Mouse (Mus musculus) left cerebral cortex, adult 11 months (tissue): ENCODE data around the gene Cep104.

Experiments
- DNase-seq: peaks from one replicate; pipeline ENCODE4 v3.0.0; 2022; ENCODE audit warnings: low spot score

Cep104 gene

GRCm38 (mm10) chr4:153974431-153975291, at the start of gene Cep104, which contains the start of gene Dffb:
Gene Cep104, plus strand, starts transcription at chr4:153975194.
Gene Dffb, minus strand, starts transcription at chr4:153975126.
- peak; percentile 90 for DNase-seq

GRCm38 (mm10) chr4:153928772-153929299, 46.2 kb upstream of the Cep104 start:
- no peak for DNase-seq

- no peak for DNase-seq
Measured at GRCm38 (mm10) chr4:153929425-153929824, 45.6 kb upstream of the Cep104 start.

GRCm38 (mm10) chr4:153929921-153930320, 45.1 kb upstream of the Cep104 start:
- no peak for DNase-seq

- DNase-seq, result no peak
Measured at GRCm38 (mm10) chr4:153943243-153943642, 31.8 kb upstream of the Cep104 start.

GRCm38 (mm10) chr4:153944261-153944660, 30.7 kb upstream of the Cep104 start:
- DNase-seq, result no peak

- no peak for DNase-seq
Measured at GRCm38 (mm10) chr4:153945741-153946140, 29.3 kb upstream of the Cep104 start.

- DNase-seq, result no peak
Measured at GRCm38 (mm10) chr4:153950372-153950771, 24.6 kb upstream of the Cep104 start.

- no peak for DNase-seq
Measured at GRCm38 (mm10) chr4:153951150-153951549, 23.8 kb upstream of the Cep104 start.

- no peak for DNase-seq
Measured at GRCm38 (mm10) chr4:153951692-153952091, 23.3 kb upstream of the Cep104 start.

GRCm38 (mm10) chr4:153955651-153956050, 19.3 kb upstream of the Cep104 start:
- no peak for DNase-seq

GRCm38 (mm10) chr4:153956569-153957405, 18.2 kb upstream of the Cep104 start, which contains the start of gene A430005L14Rik:
Gene A430005L14Rik, plus strand, starts transcription at chr4:153957237.
- peak; percentile 95 for DNase-seq

GRCm38 (mm10) chr4:153957444-153958250, 17.3 kb upstream of the Cep104 start:
- no peak for DNase-seq

- DNase-seq, result no peak
Measured at GRCm38 (mm10) chr4:153962631-153963030, 12.4 kb upstream of the Cep104 start.

GRCm38 (mm10) chr4:153966651-153967050, 8.3 kb upstream of the Cep104 start:
- DNase-seq, result no peak

GRCm38 (mm10) chr4:153967556-153967955, 7.4 kb upstream of the Cep104 start:
- no peak for DNase-seq

GRCm38 (mm10) chr4:153968063-153968462, 6.9 kb upstream of the Cep104 start:
- DNase-seq, result no peak

- no peak for DNase-seq
Measured at GRCm38 (mm10) chr4:153975292-153975662, 283 bp downstream of the Cep104 start.

- DNase-seq, result no peak
Measured at GRCm38 (mm10) chr4:153975768-153976167, 774 bp downstream of the Cep104 start.

GRCm38 (mm10) chr4:153979243-153979642, 4.2 kb downstream of the Cep104 start:
- no peak for DNase-seq

GRCm38 (mm10) chr4:153980470-153980869, 5.5 kb downstream of the Cep104 start:
- no peak for DNase-seq

- no peak for DNase-seq
Measured at GRCm38 (mm10) chr4:153992715-153993114, 17.7 kb downstream of the Cep104 start.
